Mouse (Mus musculus) inflammation-experienced regulatory T-cells, adult 6 months (primary cell): ENCODE measurements around the gene Nmnat2. TPM values are rescaled to one million over a fixed set of nuclear protein-coding genes. Genes with fewer than 3 reads are reported as not detected.

ENCODE experiments used
- ATAC-seq: one replicate; pipeline ENCODE4 v1.8.0; 2017
- polyA plus RNA-seq, 3 experiments: library from polyadenylated mRNA; unstranded; fragments of 100-300 nt; shearing (Covaris generic); gene quantifications; one replicate each; pipeline ENCODE4 v1.2.1; 2017

The Nmnat2 gene
- polyA plus RNA-seq = 1 to 10 TPM in 2 of 3 experiments, under 1 TPM in 1; 0.34 to 4.1 (median 1.1) TPM

DNA sequence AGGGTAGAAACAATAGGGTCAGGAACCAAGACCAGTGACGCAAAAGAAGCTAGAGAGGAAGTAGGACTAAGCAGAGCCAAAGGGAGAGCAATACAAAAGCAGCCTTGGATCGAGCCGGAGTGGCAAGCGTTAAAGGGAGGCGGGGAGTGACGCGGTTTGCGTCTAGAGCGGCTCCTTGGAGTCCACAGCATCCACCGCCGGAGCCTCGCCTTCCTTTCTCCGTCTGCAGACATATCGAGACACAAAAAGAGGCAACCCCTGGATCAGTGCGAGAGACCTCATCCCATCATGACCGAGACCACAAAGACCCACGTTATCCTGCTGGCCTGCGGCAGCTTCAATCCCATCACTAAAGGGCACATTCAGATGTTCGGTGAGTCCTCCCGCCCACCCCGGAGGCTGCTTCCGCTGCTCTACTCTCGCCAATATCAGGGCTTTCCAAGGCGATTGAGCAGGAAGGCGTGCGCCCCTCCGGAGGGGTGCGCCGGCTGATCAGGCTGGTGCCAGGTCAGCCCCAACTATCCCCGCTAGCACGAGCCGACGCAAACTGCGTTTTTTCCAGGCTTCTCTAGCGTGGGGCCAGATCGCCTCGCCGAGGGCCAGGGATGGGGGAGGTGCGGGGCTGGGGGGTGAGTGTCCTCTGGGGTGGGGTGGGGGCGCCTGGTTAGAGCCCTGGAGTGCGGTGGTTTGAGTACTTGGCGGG is at the start of gene Nmnat2:
Gene Nmnat2, plus strand, starts transcription at position 173 of the 703 bp plus-strand sequence.
- ATAC-seq = no peak

DNA sequence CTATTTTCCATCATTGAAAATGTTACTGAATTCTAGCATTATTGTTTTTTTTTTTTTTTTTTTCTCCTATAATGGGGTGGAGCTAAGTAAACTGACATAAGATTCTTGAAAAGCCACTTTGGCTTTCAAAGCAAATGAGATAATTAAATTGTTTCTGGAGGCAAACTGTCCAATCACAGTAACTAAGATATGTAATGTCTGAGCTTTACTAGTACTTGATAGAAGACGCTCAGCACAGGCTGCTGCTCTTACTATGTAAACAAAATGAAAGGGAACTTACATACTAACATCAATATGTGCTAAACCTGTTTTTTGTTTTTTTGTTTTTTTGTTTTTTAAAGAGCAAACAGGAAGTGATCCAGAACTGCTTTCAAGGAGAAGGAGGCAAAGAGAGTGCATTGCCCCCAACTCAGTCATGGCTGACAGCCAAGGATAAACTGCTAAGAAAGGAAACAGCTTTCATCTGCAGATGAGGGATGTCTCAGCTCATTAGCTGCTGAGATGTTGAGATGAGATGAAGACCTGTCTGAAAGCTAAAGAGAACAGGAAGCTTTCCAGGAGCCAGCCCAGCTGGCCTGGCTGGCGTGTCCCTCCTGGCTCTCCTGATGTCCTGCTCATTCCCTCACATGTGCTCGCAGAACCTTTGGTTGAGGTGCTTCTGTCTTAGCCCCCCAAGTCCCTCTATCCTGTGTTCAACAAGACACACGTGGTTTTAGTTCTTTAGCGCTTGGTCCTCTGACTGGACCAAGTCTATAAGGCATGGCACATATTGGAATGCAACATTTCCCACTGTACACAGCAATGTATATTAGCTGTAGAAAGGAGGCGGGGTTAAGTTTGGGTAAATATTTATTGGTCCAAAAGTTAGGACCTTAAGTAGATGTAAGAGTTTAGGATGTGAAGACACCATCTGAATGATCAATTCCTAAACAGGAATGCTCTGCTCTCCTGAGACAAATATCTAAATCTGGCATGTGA is 41.0 kb upstream of the Nmnat2 start:
- ATAC-seq = no peak

DNA sequence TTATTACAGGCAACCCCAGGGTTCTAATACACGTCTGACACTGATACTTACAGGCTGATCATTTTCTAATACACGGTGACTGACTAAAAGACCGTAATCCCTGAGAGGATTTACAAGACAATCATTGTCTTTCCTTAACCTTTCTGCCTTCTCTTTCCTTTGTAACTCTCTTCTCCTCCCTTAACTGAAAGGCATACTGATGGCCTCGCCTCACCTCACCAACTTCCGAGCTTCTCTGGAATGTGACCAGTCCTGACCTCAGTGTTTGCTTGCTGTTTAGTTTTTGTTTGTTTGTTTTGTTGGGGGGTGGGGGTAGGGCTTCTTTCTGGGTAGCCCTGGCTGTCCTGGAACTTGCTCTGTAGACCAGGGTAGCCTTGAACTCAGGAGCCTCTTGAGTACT is 39.0 kb upstream of the Nmnat2 start:
- no peak for ATAC-seq

DNA sequence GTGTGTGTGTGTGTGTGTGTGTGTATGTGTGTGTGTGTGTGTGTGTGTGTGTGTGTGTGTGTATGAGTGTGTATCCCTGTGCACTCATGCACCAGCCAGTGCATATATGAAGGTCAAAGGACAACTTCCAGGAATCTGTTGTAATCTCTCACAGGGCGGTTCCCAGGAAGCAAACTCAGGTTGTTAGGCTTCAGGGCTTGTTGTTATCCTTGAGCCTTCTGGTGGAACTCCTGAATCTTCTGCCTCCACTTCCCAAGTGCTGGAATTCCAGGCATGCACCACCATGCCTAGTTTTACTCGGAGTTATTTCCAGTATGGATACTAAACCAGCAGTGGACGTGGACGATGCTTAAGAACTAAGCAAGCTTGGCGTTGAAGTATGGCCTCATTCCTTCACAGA is 37.9 kb upstream of the Nmnat2 start:
- no peak for ATAC-seq

DNA sequence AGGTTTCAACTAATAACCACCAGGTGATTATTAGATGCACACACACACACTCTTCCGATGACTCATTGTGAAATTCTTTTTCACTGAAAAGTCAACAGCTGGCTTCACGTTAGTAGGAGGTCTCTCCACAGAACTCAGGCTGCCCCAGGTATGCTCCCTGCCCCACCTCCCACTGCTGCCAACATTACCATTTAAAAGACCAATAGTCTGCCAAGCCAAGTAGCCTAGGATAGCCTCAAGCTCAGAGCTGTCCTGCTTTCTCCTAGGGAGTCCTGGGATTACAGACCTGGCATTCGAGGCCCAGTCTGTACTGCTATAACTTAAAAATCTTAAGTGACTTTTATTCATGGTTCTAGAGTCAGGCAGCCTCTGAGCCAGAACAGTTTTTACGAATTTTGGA is 37.2 kb upstream of the Nmnat2 start:
- no peak for ATAC-seq

DNA sequence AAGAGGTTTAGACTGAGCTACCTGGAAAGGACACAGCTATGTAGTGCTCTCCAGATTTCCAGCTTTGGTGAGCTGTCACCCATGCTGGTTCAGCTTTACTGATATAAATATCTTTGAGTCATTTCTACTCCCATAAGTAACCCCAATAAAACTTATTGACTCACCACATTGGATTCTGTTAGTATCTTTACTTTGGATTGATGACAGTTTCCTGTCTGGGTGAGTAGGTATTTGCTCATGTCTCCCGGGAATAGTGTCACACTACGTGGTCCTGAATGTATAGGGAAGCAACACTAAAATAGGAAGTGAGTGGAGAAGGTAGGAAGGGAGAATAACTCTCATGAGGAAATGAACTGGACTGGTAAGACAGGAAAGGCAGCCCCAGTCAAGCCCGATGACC is 33.0 kb upstream of the Nmnat2 start:
- no peak for ATAC-seq

DNA sequence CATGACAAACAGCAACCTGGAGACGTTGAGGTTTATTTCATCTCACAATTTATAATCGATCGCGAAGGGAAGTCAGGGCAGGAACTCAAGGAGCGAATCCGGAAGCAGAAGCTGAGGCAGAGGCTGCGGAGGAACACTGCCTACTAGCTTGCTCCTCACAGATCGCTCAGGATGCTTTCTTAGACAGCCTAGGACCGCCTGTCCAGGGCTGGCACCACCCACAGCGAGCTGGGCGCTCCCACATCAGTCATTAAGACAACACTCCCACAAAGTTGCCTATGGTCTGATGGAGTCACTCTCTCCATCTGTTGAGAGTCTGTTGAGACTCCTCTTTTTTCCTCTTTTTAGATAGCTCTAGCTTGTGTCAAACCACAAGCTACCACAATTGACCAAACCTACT is 20.8 kb upstream of the Nmnat2 start:
- no peak for ATAC-seq

GRCm38 (mm10) chr1:152935476-152935875 is 19.3 kb upstream of the Nmnat2 start:
- ATAC-seq = no peak

DNA sequence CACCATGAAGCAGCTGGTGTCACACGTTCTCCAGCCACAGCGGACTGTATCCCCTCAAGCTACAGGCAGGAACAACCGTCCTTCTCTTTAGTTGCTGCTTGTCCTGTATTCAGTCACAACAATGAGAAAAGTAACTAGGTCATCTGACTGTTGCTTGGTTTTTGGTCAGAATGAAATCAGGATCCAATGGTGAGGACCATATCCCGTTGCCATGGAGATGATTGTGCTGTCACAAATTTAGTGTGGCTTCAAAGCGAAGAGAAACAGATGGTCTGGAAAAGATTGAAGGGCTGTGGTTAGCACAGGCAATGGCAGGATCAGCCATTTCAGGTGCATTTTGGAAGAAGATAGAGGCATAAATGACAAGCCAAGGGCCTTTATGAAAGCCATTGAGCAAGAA is 18.4 kb upstream of the Nmnat2 start:
- no peak for ATAC-seq

DNA sequence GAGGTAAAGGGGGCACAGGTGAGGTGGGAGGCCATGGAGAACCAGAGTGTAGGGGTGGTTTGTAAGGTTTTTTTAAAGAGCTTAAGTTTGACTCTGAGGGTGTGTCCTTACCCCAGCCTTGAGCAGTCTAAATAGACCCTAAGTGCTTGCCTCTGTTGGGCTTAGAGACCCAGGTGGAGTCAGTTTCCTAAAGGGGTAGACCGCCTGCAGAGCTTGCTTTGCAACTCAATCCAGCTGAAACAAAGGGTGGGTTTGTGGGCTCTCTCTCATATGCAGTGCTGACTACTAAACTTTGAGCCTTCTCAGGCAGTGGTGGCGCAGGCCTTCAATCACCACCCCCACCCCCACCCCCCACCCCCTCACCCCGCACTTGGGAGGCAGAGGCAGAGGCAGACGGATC is 11.8 kb upstream of the Nmnat2 start:
- no peak for ATAC-seq

GRCm38 (mm10) chr1:152954167-152954566 is 626 bp upstream of the Nmnat2 start:
- no peak for ATAC-seq

- ATAC-seq = no peak
Observed at GRCm38 (mm10) chr1:152955564-152956211, 895 bp downstream of the Nmnat2 start.

DNA sequence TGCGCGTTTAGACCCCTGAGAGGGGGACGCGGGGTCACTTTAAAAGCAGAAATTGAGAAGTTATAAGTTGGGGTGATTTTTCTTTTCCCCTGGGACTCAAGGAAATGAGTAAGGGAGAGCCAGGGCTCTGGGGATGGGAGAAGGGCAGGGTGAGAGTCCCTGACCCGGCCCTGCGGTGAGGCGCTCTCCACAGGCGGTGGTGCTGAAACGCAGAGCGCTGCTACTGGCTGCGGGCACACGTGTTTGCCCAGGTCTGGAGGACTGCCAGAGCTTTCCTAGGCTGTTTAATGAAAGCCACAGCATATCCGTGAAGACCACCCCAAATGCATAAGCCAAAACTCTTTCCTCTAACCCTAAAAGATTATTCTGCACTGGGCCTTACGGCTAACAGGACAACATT is 1.4 kb downstream of the Nmnat2 start:
- ATAC-seq = no peak

DNA sequence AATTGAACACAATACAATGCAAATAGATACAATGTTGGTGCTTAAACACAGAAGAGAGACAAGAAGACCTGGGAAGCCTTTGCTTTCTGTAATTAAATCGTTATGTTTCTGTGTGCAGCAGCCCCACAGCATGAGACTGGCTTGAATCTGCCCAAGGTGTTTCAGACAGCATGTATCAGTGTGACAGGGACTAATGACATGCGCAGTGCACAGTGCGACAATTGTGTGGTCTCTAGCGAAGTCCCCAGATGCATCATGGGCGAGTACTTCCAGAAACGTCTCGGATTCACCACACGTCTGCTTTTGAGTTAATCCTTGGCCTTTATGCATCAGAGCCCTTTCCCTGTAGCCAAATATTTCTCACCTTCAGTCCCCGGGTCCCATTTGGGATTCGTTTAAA is 9.6 kb downstream of the Nmnat2 start:
- ATAC-seq = no peak

DNA sequence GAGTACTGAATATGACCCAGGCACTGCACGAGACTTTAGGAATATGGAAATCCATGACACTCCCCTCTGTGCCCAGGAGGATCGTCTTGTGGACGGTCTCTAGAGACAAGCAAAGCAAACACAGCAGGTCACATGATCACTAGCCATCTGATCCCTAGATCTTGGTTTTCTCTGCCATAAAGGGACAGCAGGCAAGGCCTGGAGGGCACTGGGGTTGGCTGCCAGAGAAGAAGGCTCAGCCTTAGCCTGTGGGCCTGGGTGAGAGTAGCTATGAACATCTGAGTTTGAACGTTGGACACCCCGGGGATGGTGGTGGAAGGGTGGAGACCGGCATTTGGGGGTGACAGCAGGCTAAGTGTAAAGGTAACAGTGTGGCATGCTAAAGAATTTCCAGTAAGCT is 11.4 kb downstream of the Nmnat2 start:
- ATAC-seq = no peak

DNA sequence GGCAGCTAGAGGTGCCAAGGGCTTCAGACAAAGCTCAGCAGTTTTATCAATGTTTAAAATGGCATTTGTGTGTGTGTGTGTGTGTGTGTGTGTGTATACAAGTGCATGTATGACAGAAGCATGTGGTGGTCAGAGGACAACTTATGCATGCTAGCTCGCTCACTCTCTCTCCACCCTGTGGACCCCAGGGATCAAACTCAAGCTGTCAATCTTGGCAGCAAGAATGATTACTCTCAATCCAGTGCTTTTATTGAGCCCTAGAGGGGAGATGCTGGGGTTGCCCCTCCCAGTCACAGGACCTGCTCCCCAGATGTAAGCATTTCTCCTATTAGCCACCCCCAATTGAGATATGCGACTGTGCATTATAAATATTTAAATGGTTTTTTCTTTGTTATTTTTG is 11.9 kb downstream of the Nmnat2 start:
- ATAC-seq = no peak

DNA sequence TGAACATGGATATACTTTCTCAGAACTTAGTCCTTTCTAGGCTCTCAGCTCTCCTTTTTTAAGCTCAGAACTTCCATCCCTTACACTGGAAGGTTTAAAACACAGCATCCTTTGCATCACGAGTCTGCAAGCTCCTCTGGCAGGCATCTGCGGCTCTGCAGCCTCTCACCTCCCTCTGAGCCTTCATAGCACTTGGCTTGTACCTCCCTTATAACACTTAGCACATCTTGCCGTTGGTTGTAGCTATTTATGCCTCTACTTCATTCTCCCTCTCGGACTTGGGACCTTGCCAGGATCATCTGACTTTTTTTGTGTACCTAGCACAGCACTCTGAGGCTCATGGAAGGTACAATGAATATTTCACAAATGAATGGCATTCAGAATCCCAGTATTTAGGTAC is 14.3 kb downstream of the Nmnat2 start:
- ATAC-seq = no peak

DNA sequence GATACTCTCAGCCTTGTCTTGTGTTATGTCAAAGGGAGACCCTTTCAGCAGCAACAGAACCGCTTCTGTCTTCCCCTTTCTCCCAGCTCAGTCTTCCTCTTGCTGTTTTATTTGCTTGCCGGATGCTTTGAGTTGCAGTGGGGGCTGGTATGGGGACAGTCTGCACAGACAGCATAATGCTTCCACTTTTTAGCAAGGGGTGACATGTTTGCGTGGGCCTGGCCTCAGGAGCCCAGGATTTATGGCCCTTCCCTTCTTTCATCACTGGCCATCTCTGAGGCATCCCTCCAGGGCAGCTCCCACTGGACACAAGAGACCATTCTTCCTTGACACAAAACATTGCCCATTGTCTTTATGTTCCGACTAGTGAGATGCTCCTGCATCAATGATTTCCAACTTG is 18.2 kb downstream of the Nmnat2 start:
- no peak for ATAC-seq

DNA sequence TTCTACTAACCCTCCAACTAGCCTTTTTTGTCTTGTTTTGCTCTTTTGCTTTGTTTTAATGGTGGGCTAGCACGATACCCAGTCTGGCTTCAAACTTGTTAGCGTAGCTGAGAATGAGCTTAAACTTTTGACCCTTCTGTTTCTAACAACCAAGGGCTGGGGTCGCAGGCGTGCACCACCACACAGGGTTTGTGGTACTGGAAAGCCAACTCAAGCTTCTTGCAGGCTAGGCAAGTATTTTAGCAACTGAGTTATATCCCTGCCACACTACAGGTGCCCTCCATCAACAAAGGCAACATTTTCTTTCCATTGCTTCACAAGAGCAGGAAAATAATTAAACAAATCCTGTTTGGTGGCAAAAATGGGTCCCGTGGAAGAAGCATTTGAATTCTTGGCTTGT is 18.6 kb downstream of the Nmnat2 start:
- ATAC-seq = no peak

DNA sequence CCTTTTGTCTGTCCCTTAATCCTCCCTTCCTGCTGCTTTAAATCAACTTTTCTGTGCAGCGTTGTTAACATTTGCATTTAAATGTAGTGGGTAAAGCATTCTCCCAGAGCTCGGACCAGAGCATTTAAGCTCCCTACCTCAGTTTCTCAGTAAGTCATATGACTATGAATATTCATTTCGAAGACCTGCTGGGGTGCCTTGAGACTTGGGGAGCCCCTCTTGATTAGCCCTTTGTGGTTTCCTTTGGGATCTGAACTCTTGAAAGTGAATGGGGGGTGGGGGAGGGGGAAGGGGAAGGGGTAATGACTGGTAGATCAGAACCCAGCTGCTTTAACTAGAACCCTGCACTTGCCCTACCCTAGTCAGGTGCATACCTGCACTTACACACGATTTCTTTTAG is 19.1 kb downstream of the Nmnat2 start:
- no peak for ATAC-seq

GRCm38 (mm10) chr1:152975144-152975543 is 20.4 kb downstream of the Nmnat2 start:
- no peak for ATAC-seq

- ATAC-seq = no peak
Observed at GRCm38 (mm10) chr1:152978700-152979099, 23.9 kb downstream of the Nmnat2 start.

GRCm38 (mm10) chr1:152983416-152983815 is 28.6 kb downstream of the Nmnat2 start:
- ATAC-seq = no peak
